Mouse (Mus musculus): Measurements from ENCODE around the gene Kyat3. TPM values are rescaled to one million over a fixed set of nuclear protein-coding genes. Genes with fewer than 3 reads are reported as not detected.

Gene Kyat3
- total RNA-seq, 2 experiments from 2014 or later = 32.4 to 37.1 TPM

Other genes starting within 250 kb of the Kyat3 start
- 4.4 and 5.1 TPM in 2 replicates for gene Gbp5, start 207.1 kb upstream of the Kyat3 start, total RNA-seq (2015)
- 6.8 and 10.5 TPM in 2 replicates for gene Gbp5, start 207.1 kb upstream of the Kyat3 start, total RNA-seq (2017)
- 25.5 and 25.6 TPM in 2 replicates for gene Gbp7, start 170.7 kb upstream of the Kyat3 start, total RNA-seq (2015)
- 22.4 and 27.9 TPM in 2 replicates for gene Gbp7, start 170.7 kb upstream of the Kyat3 start, total RNA-seq (2017)
- gene Gbp3, start 141.0 kb upstream of the Kyat3 start, total RNA-seq (2015) = 38.6 and 48.9 TPM in 2 replicates
- gene Gbp3, start 141.0 kb upstream of the Kyat3 start, total RNA-seq (2017) = 68.1 and 72.0 TPM in 2 replicates
- gene Gbp2b, start 106.2 kb upstream of the Kyat3 start, total RNA-seq (2015) = not detected in 2 replicates
- gene Gbp2b, start 106.2 kb upstream of the Kyat3 start, total RNA-seq (2017) = not detected in 2 replicates
- 5.0 and 7.6 TPM in 2 replicates for gene Gbp2, start 80.4 kb upstream of the Kyat3 start, total RNA-seq (2015)
- 9.1 and 9.8 TPM in 2 replicates for gene Gbp2, start 80.4 kb upstream of the Kyat3 start, total RNA-seq (2017)
- 95.6 and 98.0 TPM in 2 replicates for gene Gtf2b, start 64.0 kb downstream of the Kyat3 start, total RNA-seq (2015)
- gene Gtf2b, start 64.0 kb downstream of the Kyat3 start, total RNA-seq (2017) = 142 and 154 TPM in 2 replicates
- 42.1 and 51.9 TPM in 2 replicates for gene Pkn2, start 181.0 kb downstream of the Kyat3 start, total RNA-seq (2015)
- gene Pkn2, start 181.0 kb downstream of the Kyat3 start, total RNA-seq (2017) = 51.3 and 53.8 TPM in 2 replicates